Mouse (Mus musculus) frontal cortex, postnatal 25 days (tissue): ENCODE measurements around the gene Gm49403.

Experiments
- DNase-seq, 2 experiments: peaks; one replicate each; pipeline ENCODE4 v3.0.0; 2022; ENCODE audit warnings: low spot score in 2 of 2

The Gm49403 gene

DNA sequence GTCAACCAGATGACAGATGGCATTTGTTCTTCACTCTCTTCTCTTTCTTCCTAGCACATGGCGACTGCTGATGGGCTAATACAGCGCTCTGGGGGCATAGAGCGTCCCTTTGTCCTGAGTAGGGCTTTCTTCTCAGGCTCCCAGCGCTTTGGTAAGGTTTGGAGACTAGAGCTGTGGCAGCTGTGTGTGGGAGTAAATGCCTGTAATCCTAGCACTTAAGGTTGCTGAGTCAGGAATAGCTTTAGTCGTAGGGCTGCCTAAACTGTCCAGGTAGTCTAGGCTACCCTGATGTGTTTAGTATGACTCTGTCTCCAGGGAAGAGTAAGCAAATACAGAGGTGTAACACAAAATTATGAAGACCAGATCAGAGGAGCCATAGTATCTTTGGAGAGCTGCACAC, 28.1 kb downstream of the Gm49403 start:
- no peak for DNase-seq

DNA sequence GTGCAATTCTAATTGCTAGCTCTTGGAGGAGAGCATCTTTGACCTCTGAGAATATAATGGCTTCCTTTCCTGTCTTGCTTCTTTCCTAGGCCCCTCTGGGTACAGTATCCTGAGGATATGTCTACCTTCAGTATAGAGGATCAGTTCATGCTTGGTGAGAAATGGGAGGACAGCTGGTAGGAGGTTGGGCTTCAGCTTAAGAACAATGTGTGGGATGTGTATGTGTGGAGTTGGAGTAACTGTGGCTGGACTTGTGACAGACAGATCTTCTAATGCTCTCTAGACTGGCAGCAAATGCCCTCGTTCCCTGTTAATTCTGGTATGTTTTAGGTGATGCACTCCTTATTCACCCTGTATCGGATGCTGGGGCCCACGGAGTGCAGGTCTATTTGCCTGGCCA, 30.5 kb downstream of the Gm49403 start:
- DNase-seq: no peak

DNA sequence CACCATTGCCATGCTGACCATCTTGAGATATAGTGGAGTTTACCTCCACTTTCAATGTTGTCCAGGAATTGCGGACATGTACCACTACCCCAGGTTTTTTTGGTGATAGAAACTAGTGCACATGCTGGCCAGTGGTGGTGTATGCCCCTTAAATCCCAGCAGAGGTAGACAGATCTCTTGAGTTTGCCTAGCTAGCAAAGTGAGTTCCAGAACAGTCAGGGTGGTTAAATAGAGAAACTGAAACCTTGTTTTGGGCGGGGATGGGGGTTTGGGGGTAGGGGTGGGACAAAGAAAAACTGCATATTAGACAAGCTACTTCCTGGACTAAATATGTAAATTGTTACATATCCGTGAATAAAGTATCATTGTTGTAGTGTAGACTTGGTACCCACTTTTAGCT, 35.3 kb downstream of the Gm49403 start:
- DNase-seq: no peak

DNA sequence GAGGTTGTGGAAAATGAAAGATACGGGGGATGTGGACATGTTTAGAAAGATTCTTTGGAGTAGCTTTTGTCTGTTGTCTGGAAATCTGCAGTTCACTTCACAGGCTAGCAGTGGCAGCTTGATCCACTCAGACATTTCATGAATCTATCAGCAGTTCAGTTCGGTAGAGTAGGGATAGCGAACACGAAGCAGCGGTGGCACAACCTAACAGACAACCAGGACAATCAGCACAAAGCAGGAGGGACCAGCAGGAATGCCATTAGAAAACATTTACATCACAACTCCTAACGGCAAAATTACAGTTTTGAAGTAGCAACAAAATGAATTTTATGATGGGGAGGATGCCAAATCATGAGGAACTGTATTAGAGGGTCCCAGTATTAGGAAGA, 35.9 kb downstream of the Gm49403 start:
- no peak for DNase-seq

DNA sequence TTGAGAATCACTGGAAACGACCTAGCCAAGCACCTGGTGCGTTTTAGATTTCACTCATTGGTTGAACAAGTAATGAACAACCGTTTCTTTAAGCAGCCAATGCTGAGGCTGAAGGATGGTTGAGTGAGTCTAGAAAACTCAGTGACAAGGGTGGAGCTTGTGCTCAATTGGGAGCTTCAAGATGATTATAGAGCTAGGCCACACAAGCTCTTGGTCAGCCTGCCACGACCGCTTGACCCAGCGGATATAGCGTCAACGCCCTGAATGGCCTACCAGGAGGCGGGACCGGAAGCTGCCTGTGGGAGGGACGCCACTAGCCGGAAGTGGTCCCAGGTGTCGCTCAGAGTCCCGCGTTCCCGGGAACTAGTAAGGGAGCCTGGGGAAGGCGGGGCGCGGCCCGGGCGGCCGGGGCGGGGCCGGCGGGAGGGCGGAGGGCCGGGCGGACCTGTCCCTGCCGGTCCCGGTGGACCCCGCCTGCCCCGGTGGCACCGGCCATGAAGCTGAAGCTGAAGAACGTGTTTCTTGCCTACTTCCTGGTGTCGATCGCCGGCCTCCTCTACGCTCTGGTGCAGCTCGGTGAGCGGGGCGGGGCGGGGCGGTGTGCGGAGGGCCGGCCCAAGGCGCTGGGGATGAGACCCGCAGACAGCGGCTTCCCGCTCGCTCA, 36.5 kb downstream of the Gm49403 start, which contains the start of gene B3gat3:
B3gat3 (plus strand) TSS at position 302 of the 664 bp plus-strand sequence.
- peak; percentile 89 to 92 for DNase-seq

DNA sequence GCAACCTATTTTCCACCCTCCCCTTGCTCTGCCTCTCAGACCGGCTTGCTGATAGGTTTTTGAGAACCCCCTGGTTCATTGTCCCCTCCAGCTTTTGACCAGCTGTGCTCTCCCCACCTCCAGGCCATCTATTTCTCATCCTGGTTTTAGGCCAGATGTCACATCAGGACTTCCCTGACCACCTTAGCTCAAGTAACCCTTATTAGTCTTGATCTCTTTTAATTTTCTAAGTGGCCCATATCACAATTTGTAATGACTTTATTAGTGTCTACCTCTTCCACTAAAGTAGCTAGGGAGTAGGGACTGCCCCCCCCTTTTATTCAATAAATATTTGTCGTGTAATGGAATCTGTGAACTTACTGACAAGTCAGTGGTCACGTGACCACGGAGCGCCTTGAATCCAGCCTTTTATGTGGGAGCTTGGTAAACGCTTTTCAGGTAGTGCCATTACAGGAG, 37.1 kb downstream of the Gm49403 start:
- no peak for DNase-seq

DNA sequence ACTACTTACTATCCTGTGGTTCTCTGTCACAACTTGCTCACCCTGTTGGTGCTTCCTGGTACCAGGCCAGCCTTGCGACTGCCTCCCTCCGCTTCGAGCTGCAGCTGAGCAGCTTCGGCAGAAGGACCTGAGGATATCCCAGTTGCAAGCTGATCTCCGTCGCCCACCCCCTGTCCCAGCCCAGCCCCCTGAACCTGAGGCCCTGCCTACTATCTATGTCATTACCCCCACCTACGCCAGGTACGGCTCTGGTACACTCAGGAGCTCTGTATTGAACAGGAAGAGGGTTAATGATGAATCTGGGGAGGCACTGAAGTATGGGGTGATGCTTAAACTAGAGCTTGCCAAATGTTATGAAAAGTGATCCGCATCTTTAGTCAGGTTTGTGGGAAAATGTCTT, 38.0 kb downstream of the Gm49403 start:
- DNase-seq: no peak

DNA sequence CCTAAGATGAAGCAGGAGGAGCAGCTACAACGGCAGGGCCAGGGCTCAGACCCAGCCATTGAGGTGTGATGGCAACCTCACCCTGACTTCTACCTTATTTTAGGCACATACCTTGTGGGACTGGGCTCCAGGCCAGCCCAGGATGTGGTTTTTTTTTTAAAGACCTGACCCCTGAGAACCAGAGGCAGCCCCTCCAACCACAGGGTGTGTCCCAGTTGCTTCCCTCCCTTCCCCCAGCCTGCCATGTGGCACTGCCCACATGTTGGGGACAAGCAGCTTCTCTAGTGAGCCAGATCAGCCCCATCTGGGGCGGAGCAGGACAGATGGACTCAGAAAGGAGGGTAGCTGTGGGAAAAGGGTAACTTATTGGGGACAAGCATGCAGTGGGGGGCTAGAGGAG, 43.0 kb downstream of the Gm49403 start:
- no peak for DNase-seq

DNA sequence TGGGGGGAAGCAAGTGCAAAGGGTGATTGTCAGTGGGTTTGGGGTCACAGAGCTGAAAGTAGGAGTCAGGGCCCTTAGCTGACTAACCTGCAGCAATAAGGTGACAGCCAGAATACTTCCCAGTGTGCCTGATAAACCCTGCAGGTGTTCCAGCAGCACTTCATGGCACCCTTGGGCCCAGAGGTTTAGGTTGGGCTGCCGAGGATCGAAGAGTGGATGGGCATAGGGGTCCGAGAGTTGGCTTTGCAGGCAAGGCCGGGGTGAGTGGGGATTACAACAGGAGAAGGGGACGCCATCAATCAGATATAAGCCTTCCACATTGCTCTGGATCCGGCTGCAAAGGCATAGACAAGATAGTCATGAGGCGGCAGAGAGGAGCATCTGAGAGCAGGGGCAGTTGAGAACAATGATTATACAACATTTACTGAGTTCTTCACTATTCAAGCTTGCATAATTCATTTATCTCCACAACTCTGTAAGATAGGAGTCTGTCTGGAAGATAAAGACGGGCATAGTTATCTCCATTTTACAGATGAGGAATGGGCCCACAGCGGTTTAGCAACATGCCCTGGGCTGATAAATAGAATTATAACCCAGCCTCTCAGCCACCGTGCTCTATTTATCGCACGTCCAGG, 44.3 kb downstream of the Gm49403 start:
- no peak for DNase-seq

DNA sequence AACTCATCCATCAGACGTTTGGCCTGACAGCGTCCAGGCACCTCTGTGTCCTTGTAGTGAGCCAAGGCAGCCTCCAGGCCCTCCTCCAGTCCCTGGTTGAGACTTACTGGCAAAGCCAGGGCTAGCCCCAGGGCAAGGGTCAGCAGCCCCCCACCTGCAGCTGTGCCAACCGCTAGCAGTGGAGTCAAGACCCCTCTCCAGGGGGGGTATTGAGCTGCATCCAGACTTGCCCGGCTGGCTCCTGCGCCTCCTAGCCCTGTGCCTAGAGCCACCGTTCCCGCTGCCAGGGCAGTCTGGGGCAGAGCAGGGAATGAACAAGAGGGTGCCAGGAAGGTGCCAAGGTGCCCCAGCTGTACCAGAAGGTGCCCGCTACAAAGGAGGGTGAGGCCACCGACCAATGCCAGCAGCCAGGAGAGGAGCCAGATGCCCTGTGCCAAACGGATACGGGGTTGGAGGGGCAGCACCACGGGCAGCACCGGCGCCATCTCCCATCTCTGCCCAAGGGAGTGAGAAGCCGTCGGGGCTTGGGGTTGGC, 45.0 kb downstream of the Gm49403 start:
- no peak for DNase-seq

DNA sequence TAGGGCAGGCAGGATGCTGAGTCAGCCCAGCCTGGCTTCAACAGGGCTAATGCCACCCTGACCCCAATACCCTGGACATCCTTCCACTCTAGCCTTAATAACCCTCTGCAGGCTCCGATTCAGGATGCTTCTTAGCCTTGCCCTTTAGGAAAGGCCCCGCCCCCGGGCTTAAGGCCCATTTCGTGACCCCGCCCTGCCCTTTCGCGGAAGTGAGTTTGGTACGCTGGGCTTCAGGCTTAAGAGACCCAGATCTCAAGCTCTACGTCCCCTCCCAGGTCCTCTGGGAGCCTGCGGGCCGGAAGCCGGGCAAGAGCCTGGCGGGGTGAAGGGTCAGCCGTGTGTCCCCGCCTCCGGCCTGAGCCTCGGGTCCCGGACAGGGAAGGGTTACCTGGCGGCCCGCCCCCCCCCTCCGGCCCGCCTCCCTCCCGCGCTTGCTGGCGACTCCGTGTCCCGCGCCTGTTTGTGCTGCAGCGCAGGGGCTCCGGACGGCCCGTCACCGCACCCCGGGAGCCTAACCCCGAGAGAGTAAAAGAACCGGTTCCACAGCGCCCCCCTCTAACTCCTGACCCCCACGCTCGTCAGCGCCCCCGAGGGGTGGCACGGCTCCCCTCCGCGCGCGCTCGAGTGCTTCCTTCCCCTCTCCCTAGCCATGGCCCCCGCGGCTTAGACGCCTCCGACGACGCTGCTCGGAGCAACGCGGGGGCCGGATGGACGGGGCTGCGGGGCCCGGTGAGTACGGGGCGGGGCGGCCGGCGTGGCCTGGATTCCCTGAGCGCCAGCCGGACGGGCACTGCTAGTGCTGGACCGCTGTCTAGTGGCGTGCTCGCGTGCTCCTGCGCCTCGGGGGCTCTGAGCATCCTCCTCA, 45.7 kb downstream of the Gm49403 start, which contains the start of the genes Rom1 and Eml3:
Rom1 (minus strand) TSS at position 133 of the 865 bp plus-strand sequence.
Eml3 (plus strand) TSS at position 329 of the 865 bp plus-strand sequence.
- peak in 1 of 2 experiments; percentile 47 for DNase-seq

DNA sequence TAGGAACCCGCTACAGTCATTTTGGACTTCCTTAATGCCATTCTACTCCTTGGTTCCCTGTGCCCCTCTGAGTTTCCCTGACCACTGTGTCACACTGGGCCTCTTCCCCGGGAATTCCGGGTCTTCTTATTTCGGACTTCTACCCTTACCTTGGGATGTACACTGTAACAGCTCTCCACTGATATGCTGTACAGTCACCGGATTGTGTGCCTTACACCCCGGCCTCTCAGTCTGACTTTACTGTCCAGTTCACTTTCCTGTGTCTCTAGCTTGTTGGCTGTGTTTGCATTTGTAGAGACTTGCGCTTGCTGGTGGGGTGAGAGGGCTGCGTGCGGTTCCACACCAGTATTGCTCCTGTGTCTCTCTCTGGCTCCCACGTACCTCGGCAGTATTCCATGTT, 46.4 kb downstream of the Gm49403 start:
- DNase-seq: no peak

DNA sequence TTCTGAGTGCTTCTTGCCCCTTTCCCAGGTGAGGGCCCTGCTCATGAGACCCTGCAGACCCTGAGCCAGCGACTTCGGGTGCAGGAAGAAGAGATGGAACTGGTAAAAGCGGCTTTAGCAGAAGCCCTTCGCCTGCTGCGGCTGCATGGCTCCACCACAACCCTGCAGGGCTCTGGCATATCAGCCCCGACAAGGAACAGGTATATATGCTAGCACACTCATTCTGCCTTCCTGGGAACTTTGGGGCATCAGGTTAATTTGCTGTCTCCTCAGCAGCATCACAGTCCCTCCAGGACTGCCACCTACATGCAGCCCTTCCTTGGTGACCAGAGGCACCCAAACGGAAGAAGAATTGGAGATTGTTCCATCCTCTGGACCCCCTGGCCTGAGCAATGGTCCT, 47.0 kb downstream of the Gm49403 start:
- no peak for DNase-seq

DNA sequence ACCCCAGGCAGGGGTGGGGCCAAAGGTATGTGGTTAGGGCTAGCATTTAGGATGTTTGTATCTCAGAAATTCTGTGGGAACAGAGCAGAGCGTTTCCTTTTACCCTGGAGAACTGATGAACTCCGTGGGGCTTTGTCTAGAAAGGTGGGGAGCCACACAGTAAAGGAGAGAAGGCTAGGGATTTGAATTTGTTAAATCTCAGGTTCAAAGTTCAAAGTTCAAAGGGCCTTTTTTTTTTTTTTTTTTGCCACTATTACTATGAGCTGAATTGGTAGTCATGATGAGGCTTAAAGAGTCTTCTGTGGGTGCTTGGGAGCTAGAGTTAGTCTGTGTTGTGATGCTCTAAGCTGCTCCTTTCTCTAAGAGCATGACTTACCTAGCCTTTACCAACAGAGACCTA, 53.0 kb downstream of the Gm49403 start:
- no peak for DNase-seq
